Mouse (Mus musculus) brain, adult 2 months (tissue): ENCODE data around the gene Lrrk2.
A peak's percentile ranks its signal among the peaks of the same experiment; 100 is the strongest.

ENCODE experiments used
- DNase-seq: peaks from one replicate; pipeline ENCODE4 v3.0.0; 2011; ENCODE audit warnings: low read depth, low spot score

The Lrrk2 gene

GRCm38 (mm10) chr15:91672645-91673568 is at the start of gene Lrrk2:
Gene Lrrk2, plus strand, starts transcription at chr15:91673175.
- peak; percentile 83 for DNase-seq

DNA sequence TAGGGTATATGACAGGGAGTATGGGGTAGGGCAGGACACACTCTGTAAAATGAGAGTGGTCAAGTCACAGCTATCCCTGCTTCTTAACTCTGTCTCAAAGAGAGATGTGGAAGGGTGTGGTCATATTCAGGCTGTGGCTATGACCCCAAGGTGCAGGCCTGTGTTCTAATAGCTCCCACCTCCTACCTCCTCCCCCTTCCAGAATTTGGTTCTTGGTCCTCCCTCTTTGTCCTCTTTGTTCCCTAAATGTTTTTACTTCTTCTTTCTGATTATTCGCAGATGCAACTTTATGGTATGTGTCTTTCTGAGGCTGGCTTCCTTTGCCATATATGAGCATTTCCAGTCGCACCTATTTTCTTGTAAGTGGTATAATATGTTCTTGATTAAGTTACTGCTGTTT is 48.5 kb upstream of the Lrrk2 start:
- no peak for DNase-seq

DNA sequence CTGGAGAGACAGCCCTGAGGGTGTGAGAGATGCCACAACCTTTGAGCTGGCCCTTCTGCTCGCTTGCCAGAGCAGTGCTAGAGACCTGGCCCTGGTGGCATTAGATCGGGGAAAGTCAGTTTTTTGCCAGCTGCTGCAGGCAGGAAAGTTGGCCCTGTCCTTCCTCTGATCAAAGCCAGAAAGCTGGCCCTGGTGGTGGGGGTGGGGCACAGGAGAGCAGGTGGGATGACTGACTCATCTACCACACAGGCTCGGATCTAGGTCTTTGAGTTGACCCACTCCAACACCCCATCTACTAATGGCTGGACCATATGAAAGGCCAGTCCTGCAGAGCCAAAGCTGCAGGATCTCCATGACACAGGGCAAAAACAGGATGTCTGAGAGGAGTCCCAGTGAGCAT is 43.8 kb upstream of the Lrrk2 start:
- peak; percentile 42 for DNase-seq

- no peak for DNase-seq
Observed at GRCm38 (mm10) chr15:91632473-91632872, 40.5 kb upstream of the Lrrk2 start.

DNA sequence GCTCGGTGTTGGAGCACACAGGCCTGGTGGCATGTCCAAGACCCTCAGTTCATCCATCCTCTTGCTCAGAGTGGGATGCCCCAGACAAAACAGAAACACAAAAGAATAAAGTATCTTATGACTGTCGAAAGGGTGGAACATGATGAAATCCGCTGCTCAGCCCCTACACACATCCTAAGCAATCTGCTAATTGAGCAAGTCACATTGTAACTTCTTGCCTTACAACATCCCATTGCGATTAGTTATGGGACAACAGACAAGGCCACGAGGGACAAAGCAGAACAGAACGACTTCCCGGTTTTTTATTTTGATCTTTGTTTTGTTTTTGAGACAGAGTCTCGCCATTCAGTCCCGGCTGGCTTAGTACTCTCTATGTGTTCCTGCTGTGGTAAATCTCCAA is 39.9 kb upstream of the Lrrk2 start:
- DNase-seq = no peak

GRCm38 (mm10) chr15:91633806-91634205 is 39.2 kb upstream of the Lrrk2 start:
- DNase-seq = no peak

- no peak for DNase-seq
Observed at GRCm38 (mm10) chr15:91634236-91634635, 38.7 kb upstream of the Lrrk2 start.

DNA sequence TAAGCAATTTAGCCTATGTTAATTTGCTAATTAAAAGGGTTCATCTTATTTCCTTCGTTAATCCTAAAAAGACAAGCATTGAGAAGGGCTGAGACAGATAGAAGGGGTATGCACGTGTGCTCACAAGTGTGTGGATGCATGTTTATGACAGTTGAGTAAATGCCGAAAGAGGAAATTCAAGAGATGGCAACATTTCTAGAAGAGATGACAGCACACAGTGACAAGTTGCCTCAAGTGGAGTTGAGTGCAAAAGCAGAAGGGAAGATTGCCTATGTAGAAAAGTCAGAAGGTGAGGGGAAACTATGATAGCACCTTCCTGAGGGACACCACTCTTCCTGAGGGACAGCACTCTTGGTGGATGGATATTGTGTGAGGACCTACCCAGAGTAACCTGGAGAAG is 31.3 kb upstream of the Lrrk2 start:
- DNase-seq = no peak

DNA sequence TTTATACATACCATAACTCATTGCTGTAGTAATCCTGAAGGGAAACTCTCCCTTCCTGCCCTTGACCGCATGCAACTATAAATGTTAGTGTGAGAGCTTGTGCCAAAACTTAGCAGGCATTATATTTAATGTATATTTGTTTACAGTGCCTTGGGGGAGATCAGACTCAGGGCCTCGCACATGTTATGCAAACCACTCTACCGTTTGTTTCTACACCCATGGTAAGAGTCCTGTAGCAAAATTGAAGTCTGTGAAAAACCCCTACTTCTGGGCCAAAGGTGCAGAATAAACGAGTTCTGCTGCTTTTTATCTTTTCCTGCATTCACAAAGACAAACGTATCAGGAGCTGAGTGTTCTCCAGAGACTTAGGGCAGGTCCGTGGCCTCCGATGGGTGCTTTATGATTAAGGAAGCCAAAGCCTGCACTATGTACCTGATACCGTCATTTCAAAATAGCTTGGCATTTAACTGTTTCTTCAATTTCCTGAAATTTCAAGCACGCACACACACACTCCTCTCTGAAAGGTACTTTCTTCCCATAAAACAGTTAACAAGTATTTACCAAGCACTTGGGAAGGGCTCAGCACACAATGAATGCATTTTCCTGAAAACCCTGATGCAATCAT is 30.2 kb upstream of the Lrrk2 start:
- no peak for DNase-seq

GRCm38 (mm10) chr15:91643632-91644348 is 29.2 kb upstream of the Lrrk2 start:
- DNase-seq = no peak

DNA sequence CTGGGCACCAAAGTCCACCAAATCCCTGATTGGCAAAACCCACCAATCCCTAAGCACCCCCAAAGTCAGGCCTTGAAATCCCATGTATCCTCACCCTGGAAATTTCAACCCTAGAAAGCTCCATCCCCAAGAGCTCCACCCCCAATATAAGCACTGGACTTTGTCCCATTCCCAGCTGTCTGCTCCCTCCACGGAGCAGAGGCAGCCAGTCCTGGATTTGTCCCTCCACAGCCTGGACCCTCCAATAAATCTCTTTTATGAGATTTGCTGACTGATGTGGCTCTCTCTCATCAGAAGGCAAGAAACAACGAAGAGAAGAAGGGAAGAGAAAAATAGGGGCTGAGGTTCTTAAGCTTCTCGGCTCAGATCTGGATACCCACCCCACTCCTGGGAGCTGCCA is 22.7 kb upstream of the Lrrk2 start:
- no peak for DNase-seq

GRCm38 (mm10) chr15:91651493-91651892 is 21.5 kb upstream of the Lrrk2 start:
- DNase-seq = peak; percentile 34

DNA sequence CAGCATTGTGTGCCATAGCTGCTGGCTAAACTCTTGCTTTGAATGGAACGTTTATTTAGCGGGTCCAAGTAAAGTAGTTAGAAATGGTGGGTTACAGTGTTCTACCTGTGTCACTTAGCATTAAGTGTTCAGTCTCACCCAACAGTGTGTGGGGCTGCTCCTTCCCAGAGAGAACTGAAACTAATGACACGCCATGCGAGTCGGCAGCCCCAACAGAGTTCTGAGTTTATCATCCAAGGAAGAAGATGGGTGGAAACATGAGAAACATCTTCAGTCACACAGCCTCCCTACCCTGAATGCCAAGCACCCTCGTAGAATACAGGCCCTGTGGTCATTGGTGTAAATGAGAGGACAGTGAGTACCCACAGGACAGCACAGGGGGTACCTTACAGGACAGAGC is 14.7 kb upstream of the Lrrk2 start:
- DNase-seq = no peak

GRCm38 (mm10) chr15:91660277-91661078 is 12.5 kb upstream of the Lrrk2 start:
- DNase-seq = no peak

DNA sequence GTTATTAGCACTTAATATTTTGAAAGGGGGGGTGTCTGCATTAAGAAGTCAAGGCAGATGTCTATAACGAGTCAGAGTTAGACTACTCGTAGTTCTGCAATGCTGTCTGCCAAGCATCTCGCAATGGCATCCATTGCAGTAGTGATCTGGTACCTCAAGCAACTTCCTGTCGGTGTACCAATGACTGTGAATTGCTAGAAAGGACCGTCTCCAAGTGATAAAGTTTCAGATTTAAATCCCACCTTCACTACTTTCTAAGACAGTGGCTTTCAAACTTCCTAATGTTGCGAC is 12.0 kb upstream of the Lrrk2 start:
- DNase-seq = no peak

DNA sequence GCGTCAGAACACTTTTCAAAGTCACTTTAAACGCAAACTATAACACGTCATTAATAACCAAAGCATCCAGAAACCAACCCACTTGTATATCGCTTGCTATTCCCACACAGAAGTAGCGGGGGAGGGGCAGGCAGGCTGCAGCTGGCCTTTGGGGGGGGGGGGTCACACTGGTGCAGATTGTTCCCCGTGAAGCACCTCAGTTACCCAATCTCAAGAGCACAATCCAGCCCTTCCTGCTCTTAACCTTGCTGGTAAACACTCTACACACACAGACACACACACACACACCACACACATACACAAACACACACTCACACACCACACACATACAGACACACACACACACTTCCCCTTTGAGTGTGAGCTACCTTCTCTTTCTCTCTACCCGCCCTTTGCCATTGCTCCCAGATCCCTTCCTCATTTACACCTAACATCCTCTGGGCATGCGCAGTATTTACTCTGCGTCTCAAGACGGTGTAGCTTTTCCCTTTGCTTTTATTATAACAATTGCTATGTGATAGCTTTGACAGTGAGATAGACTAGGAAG is 8.3 kb upstream of the Lrrk2 start:
- no peak for DNase-seq

GRCm38 (mm10) chr15:91665530-91665929 is 7.4 kb upstream of the Lrrk2 start:
- DNase-seq = no peak

DNA sequence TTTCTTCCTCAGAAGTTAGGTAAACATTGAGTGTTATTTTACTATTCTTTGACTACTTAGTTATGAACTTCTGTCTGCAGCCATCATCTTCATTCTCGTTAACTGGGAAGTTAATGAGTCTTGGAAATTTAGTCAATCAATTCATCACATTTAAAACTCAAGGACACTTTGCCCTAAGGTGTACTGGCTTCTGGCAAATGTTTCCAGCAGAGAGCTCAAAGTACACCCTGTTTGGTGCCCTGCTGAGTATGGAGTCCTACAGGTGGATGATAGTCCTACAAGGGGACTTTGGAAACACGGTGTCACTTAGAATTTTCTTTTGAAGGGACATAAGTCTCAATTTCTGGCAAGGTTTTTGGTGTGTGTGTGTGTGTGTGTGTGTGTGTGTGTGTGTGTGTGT is 1.8 kb upstream of the Lrrk2 start:
- no peak for DNase-seq

GRCm38 (mm10) chr15:91671987-91672386 is 988 bp upstream of the Lrrk2 start:
- no peak for DNase-seq

DNA sequence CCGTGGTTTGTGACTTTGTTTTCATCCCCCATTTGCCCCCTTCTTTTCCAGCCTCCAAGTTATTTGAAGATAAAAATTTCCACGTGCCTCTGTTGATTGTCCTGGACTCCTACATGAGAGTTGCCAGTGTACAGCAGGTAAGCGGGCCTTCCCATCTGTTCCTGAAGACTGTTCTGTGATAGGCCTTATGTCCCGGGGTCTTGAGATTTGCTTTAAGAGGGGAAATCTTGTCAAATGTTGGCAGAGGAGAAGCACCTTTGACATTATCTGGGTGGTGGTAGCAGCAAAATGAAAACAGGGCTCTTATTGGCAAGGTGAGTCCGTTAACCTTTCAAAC is 562 bp downstream of the Lrrk2 start:
- peak; percentile 52 for DNase-seq

DNA sequence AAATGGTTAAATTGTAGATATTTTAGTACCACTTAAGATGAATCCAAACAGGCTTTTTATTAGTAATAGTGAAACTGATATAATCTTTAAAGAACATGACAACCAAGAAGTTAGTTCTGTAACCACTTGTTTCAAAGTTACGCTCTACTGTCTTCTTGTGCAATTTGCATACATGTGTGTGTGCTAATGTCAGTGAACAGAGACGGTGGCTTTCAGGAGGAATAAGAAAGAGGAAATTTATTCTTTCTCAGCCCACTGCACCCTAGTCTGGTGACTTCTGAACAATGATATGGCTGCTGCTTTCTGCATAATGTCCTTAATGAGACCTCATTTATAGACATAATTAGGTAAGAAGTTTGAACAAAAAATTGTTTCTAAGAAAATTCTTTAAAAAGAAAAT is 7.1 kb downstream of the Lrrk2 start:
- DNase-seq = no peak
